Mouse (Mus musculus) Patski (cell line): ENCODE results near the gene Dip2c. TPM values are rescaled to one million over a fixed set of nuclear protein-coding genes. Genes with fewer than 3 reads are reported as not detected.

Source experiments
- ATAC-seq: fragments of 100-300 bp; one replicate; pipeline ENCODE4 v1.8.0; 2021
- CTCF ChIA-PET: fragments of 350-600 bp; sonication (Branson Sonifier 250); formaldehyde crosslinking; loops from one replicate; lab custom pipeline; 2022; ENCODE audit warnings: inconsistent platforms; lab: Charles Lee
- POLR2A ChIA-PET: fragments of 350-600 bp; sonication (Branson Sonifier 250); formaldehyde crosslinking; loops from one replicate; lab custom pipeline; 2022; ENCODE audit warnings: antibody characterized with exemption, inconsistent platforms; lab: Charles Lee
- DNase-seq: peaks from one replicate; pipeline ENCODE4 v3.0.0-alpha.2; 2011; ENCODE audit warnings: low read depth, low spot score
- H3K27me3 ChIP-seq: fragments of 371-371 bp; one replicate; pipeline ENCODE4 v1.5.1; 2021
- CTCF ChIP-seq: fragments of 100-300 bp; IDR thresholded peaks from one replicate; pipeline ENCODE4 v1.5.1; 2021
- in situ Hi-C: fragments of 300-500 bp; cut with MboI; formaldehyde crosslinking; loops from 3 replicates; pipeline ENCODE4 v1.11.1; 2018; ENCODE audit warnings: low pct_unique_long_range_greater_than_20kb, mixed read lengths
- polyA plus RNA-seq: library from polyadenylated mRNA; unstranded; gene quantifications from one replicate; pipeline ENCODE4 v1.2.3, GENCODE M21; 2021

The Dip2c gene
- polyA plus RNA-seq, 1 experiment from 2014 or later, result 11.4 TPM

GRCm38 (mm10) chr13:9473383-9473782 lies 197.1 kb downstream of the Dip2c start:
- no peaks in the 10 kb centered on the region for H3K27me3 ChIP-seq
- no peak for TF ChIP-seq CTCF
- CTCF ChIA-PET, result interaction anchor here (0.7 kb wide), 1 partner anchor 10 kb away, joined by 3 read pairs; no protein-coding TSS in a partner anchor
- in situ Hi-C loops, result no loop called here
- ATAC-seq, result no peak
- POLR2A ChIA-PET, result no interaction called here
- DNase-seq, result no peak

GRCm38 (mm10) chr13:9481722-9482121 lies 205.4 kb downstream of the Dip2c start:
- in situ Hi-C loops, result no loop called here
- POLR2A ChIA-PET, result no interaction called here
- DNase-seq (no peak), ATAC-seq (no peak)
- no peak for TF ChIP-seq CTCF
- H3K27me3 ChIP-seq, result no peaks in the 10 kb centered on the region
- CTCF ChIA-PET, result interaction anchor here (1.9 to 2.3 kb wide), 2 partner anchors 10 to 63 kb away, joined by 5 to 10 read pairs; no protein-coding TSS in a partner anchor

- ATAC-seq (no peak), DNase-seq (no peak)
- ChIA-PET CTCF (interaction anchor here (2.1 kb wide), 2 partner anchors 8 to 19 kb away, joined by 4 to 7 read pairs; no protein-coding TSS in a partner anchor), POLR2A (no interaction called here)
- H3K27me3 ChIP-seq, result no peaks in the 10 kb centered on the region
- in situ Hi-C loops, result no loop called here
- no peak for TF ChIP-seq CTCF
Observed at GRCm38 (mm10) chr13:9489696-9490095, 213.4 kb downstream of the Dip2c start.

- ChIA-PET POLR2A (no interaction called here), CTCF (interaction anchor here (1.0 to 2.2 kb wide), 2 partner anchors 12 to 33 kb away, joined by 3 to 10 read pairs; no protein-coding TSS in a partner anchor)
- H3K27me3 ChIP-seq, result no peaks in the 10 kb centered on the region
- in situ Hi-C loops, result no loop called here
- ATAC-seq (peak; percentile 62), DNase-seq (no peak)
- TF ChIP-seq CTCF, result no peak
Observed at GRCm38 (mm10) chr13:9494726-9495125, 218.4 kb downstream of the Dip2c start.

- no peaks in the 10 kb centered on the region for H3K27me3 ChIP-seq
- ChIA-PET CTCF (no interaction called here), POLR2A (no interaction called here)
- no peak for TF ChIP-seq CTCF
- no peak for DNase-seq
- in situ Hi-C loops, result no loop called here
- ATAC-seq, result no peak
Observed at GRCm38 (mm10) chr13:9504118-9504856, 228.0 kb downstream of the Dip2c start.

- no peak for DNase-seq
- no peak for TF ChIP-seq CTCF
Observed at GRCm38 (mm10) chr13:9538556-9538955, 262.2 kb downstream of the Dip2c start.

GRCm38 (mm10) chr13:9547698-9548344 lies 271.5 kb downstream of the Dip2c start:
- TF ChIP-seq CTCF, result no peak
- POLR2A ChIA-PET, result no interaction called here
- CTCF ChIA-PET, result no interaction called here
- H3K27me3 ChIP-seq, result no peaks in the 10 kb centered on the region
- DNase-seq (no peak), ATAC-seq (no peak)
- in situ Hi-C loops, result no loop called here

More at GRCm38 (mm10) chr13:9538556-9538955, 262.2 kb downstream of the Dip2c start:
- ChIA-PET CTCF (interaction anchor here (1.0 kb wide), 1 partner anchor 21 kb away, joined by 3 read pairs; no protein-coding TSS in a partner anchor), POLR2A (no interaction called here)
- H3K27me3 ChIP-seq, result no peaks in the 10 kb centered on the region
- in situ Hi-C loops, result no loop called here
- no peak for ATAC-seq

- H3K27me3 ChIP-seq, result no peaks in the 10 kb centered on the region
- ATAC-seq, result no peak
- no peak for TF ChIP-seq CTCF
- CTCF ChIA-PET, result no interaction called here
- POLR2A ChIA-PET, result no interaction called here
- in situ Hi-C loops, result no loop called here
- no peak for DNase-seq
Observed at GRCm38 (mm10) chr13:9562099-9562498, 285.8 kb downstream of the Dip2c start.

- CTCF ChIA-PET, result interaction anchor here (1.9 kb wide), 1 partner anchor 19 kb away, joined by 6 read pairs; no protein-coding TSS in a partner anchor
- H3K27me3 ChIP-seq, result no peaks in the 10 kb centered on the region
- in situ Hi-C loops, result no loop called here
- peak; percentile 77 for TF ChIP-seq CTCF
- POLR2A ChIA-PET, result interaction anchor here (0.6 kb wide), 1 partner anchor 65 kb away, joined by 3 read pairs; no protein-coding TSS in a partner anchor
- DNase-seq (no peak), ATAC-seq (no peak)
Observed at GRCm38 (mm10) chr13:9562921-9563320, 286.6 kb downstream of the Dip2c start.

- in situ Hi-C loops, result no loop called here
- no peak for TF ChIP-seq CTCF
- no peaks in the 10 kb centered on the region for H3K27me3 ChIP-seq
- ChIA-PET POLR2A (no interaction called here), CTCF (interaction anchor here (1.5 kb wide), 1 partner anchor 11 kb away, joined by 4 read pairs; no protein-coding TSS in a partner anchor)
- ATAC-seq (no peak), DNase-seq (no peak)
Observed at GRCm38 (mm10) chr13:9568852-9569251, 292.5 kb downstream of the Dip2c start.

- ChIA-PET CTCF (no interaction called here), POLR2A (no interaction called here)
- no peak for TF ChIP-seq CTCF
- ATAC-seq (no peak), DNase-seq (no peak)
- in situ Hi-C loops, result no loop called here
- no peaks in the 10 kb centered on the region for H3K27me3 ChIP-seq
Observed at GRCm38 (mm10) chr13:9576686-9577085, 300.4 kb downstream of the Dip2c start.
